Mouse (Mus musculus): ENCODE data around the gene Cldn7. TPM values are rescaled to one million over a fixed set of nuclear protein-coding genes. Genes with fewer than 3 reads are reported as not detected.

Cldn7 gene
- polyA plus RNA-seq, 1 experiment from 2014 or later: 17.1 TPM

- Histone ChIP-seq H3K36me3 (replicated peaks; ENCODE audit: control insufficient read depth, insufficient read depth, low read depth, low read length) (no peaks in the 10 kb centered on the region; the same call in none of the 2 replicates), H3K9ac (replicated peaks; ENCODE audit: low read length) (peak overlapping the region; percentile 99), H3K4me3 (ENCODE audit: low read depth, low read length) (peak overlapping the region; percentile 99), H3K4me1 (ENCODE audit: control insufficient read depth, insufficient read depth, low read length) (peaks cover 4% of the 10 kb centered on the region), H3K4me2 (ENCODE audit: low read depth, low read length) (peak overlapping the region; percentile 68), H3K27me3 (ENCODE audit: control insufficient read depth, insufficient read depth, low read length) (no peaks in the 10 kb centered on the region), H3K9me3 (replicated peaks; ENCODE audit: control insufficient read depth, low read length) (no peaks in the 10 kb centered on the region), H3K27ac (replicated peaks; ENCODE audit: low read depth, low read length) (peak overlapping the region; percentile 99)
- ATAC-seq (replicated peaks; ENCODE audit: insufficient number of reproducible peaks, low FRiP score, low TSS enrichment, low read depth) (peak; percentile 92), DNase-seq (ENCODE audit: low spot score) (peak; percentile 100)
- WGBS: under 1% methylated on average over 36 of the region's 60 CpGs
Observed at GRCm38 (mm10) chr11:69980196-69981140, 15.9 kb downstream of the Cldn7 start.

DNA sequence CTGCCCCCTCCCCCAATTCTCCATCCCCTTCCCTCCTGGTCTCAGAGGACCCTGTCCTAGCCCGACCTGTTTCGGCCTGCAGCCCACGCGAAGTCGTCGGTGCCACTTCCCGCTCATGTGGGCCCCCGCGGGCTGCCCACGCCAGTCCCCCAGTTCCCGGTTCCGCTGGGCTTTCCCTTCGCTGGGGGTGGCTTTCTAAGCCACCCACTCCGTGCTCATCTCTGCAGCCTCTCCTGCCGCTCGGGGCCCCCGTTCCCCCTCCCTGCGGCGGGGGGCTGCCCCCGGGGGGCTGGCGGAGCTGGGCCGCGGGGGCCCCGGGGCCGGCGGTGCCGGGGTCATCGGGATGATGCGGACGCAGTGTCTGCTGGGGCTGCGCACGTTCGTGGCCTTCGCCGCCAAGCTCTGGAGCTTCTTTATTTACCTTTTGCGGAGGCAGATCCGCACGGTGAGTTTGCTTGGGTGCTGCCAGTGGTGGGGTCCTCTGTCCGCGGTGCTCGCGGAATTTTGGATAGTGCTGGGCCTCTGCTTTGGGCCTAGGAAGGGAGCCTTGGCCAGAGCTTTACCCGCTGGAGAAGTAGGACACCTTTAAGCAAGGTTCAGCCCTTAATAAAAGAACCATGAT is 16.7 kb downstream of the Cldn7 start, which contains the start of gene Ctdnep1:
Gene Ctdnep1, plus strand, starts transcription at position 16 of the 622 bp plus-strand sequence.
- ATAC-seq (replicated peaks; ENCODE audit: insufficient number of reproducible peaks, low FRiP score, low TSS enrichment, low read depth) (peak; percentile 33), DNase-seq (ENCODE audit: low spot score) (peak; percentile 17)
- peaks cover 4% of the 10 kb centered on the region for H3K4me1 ChIP-seq (ENCODE audit: control insufficient read depth, insufficient read depth, low read length)
- H3K4me2 ChIP-seq (ENCODE audit: low read depth, low read length): peak within 1 kb of the TSS; percentile 71
- no peaks in the 10 kb centered on the region; the same call in none of the 2 replicates for H3K36me3 ChIP-seq (replicated peaks; ENCODE audit: control insufficient read depth, insufficient read depth, low read depth, low read length)
- H3K4me3 ChIP-seq (ENCODE audit: low read depth, low read length): peak within 1 kb of the TSS; percentile 99
- under 1% methylated on average over 26 of the region's 43 CpGs for WGBS
- peak within 1 kb of the TSS; percentile 99 for H3K9ac ChIP-seq (replicated peaks; ENCODE audit: low read length)
- H3K27ac ChIP-seq (replicated peaks; ENCODE audit: low read depth, low read length): peak within 1 kb of the TSS; percentile 99
- H3K27me3 ChIP-seq (ENCODE audit: control insufficient read depth, insufficient read depth, low read length): no peaks in the 10 kb centered on the region
- H3K9me3 ChIP-seq (replicated peaks; ENCODE audit: control insufficient read depth, low read length): no peaks in the 10 kb centered on the region

- DNase-seq (ENCODE audit: low spot score): no peak
- peak within 1 kb of the TSS; percentile 99 for H3K4me3 ChIP-seq (ENCODE audit: low read depth, low read length)
Observed at GRCm38 (mm10) chr11:69982225-69982624, 17.6 kb downstream of the Cldn7 start, which contains the start of gene Elp5. Gene Elp5, minus strand, starts transcription at chr11:69982517.

GRCm38 (mm10) chr11:69982877-69983276 is 18.3 kb downstream of the Cldn7 start:
- H3K27me3 ChIP-seq (ENCODE audit: control insufficient read depth, insufficient read depth, low read length): no peaks in the 10 kb centered on the region
- no peaks in the 10 kb centered on the region for H3K9me3 ChIP-seq (replicated peaks; ENCODE audit: control insufficient read depth, low read length)
- peak overlapping the region; percentile 34 for H3K9ac ChIP-seq (replicated peaks; ENCODE audit: low read length)
- no peaks in the 10 kb centered on the region; the same call in none of the 2 replicates for H3K36me3 ChIP-seq (replicated peaks; ENCODE audit: control insufficient read depth, insufficient read depth, low read depth, low read length)
- H3K27ac ChIP-seq (replicated peaks; ENCODE audit: low read depth, low read length): no peak overlapping the region
- peaks cover 4% of the 10 kb centered on the region for H3K4me1 ChIP-seq (ENCODE audit: control insufficient read depth, insufficient read depth, low read length)
- 27% methylated on average over 5 of the region's 5 CpGs for WGBS
- H3K4me2 ChIP-seq (ENCODE audit: low read depth, low read length): peak overlapping the region; percentile 71
- ATAC-seq (replicated peaks; ENCODE audit: insufficient number of reproducible peaks, low FRiP score, low TSS enrichment, low read depth) (no peak), DNase-seq (ENCODE audit: low spot score) (peak; percentile 13)
- H3K4me3 ChIP-seq (ENCODE audit: low read depth, low read length): peak overlapping the region; percentile 99

More at GRCm38 (mm10) chr11:69982225-69982624, 17.6 kb downstream of the Cldn7 start, which contains the start of gene Elp5:
- no peaks in the 10 kb centered on the region; the same call in none of the 2 replicates for H3K36me3 ChIP-seq (replicated peaks; ENCODE audit: control insufficient read depth, insufficient read depth, low read depth, low read length)
- peaks cover 4% of the 10 kb centered on the region for H3K4me1 ChIP-seq (ENCODE audit: control insufficient read depth, insufficient read depth, low read length)
- 58% methylated on average over 8 of the region's 8 CpGs for WGBS
- no peaks in the 10 kb centered on the region for H3K9me3 ChIP-seq (replicated peaks; ENCODE audit: control insufficient read depth, low read length)
- ATAC-seq (replicated peaks; ENCODE audit: insufficient number of reproducible peaks, low FRiP score, low TSS enrichment, low read depth): no peak
- H3K27ac ChIP-seq (replicated peaks; ENCODE audit: low read depth, low read length): peak within 1 kb of the TSS; percentile 99
- H3K27me3 ChIP-seq (ENCODE audit: control insufficient read depth, insufficient read depth, low read length): no peaks in the 10 kb centered on the region
- peak within 1 kb of the TSS; percentile 99 for H3K9ac ChIP-seq (replicated peaks; ENCODE audit: low read length)
- H3K4me2 ChIP-seq (ENCODE audit: low read depth, low read length): peak within 1 kb of the TSS; percentile 71

DNA sequence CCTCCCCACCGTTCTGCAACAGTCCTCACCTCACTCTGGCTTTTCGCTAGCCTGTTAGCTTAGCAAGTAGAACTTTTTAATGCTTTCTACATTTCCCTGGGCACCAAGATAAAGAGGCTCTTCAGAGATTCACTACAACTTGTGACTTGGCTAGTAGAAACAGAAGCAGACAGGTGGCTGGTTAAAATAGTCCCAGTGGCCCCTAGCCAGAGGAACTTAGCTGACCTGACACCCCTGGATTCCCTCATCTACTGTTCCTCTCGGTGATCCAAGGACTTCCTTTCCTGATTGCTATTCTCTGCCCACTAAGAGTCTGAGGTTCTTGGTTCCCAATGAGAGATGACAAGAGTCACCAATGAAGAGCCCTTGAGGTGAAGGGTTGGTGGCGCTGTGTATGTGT is 18.8 kb downstream of the Cldn7 start:
- DNase-seq (ENCODE audit: low spot score): no peak
- Histone ChIP-seq H3K4me1 (ENCODE audit: control insufficient read depth, insufficient read depth, low read length) (peaks cover 4% of the 10 kb centered on the region), H3K9ac (replicated peaks; ENCODE audit: low read length) (peak overlapping the region; percentile 34), H3K27ac (replicated peaks; ENCODE audit: low read depth, low read length) (no peak overlapping the region), H3K27me3 (ENCODE audit: control insufficient read depth, insufficient read depth, low read length) (no peaks in the 10 kb centered on the region), H3K4me3 (ENCODE audit: low read depth, low read length) (peak overlapping the region; percentile 99; the same call in 1 of the 2 replicates), H3K36me3 (replicated peaks; ENCODE audit: control insufficient read depth, insufficient read depth, low read depth, low read length) (peaks cover 3% of the 10 kb centered on the region), H3K9me3 (replicated peaks; ENCODE audit: control insufficient read depth, low read length) (no peaks in the 10 kb centered on the region), H3K4me2 (ENCODE audit: low read depth, low read length) (peak overlapping the region; percentile 71)
- no peak for ATAC-seq (replicated peaks; ENCODE audit: insufficient number of reproducible peaks, low FRiP score, low TSS enrichment, low read depth)
- WGBS: 83% methylated on average over 4 of the region's 4 CpGs

DNA sequence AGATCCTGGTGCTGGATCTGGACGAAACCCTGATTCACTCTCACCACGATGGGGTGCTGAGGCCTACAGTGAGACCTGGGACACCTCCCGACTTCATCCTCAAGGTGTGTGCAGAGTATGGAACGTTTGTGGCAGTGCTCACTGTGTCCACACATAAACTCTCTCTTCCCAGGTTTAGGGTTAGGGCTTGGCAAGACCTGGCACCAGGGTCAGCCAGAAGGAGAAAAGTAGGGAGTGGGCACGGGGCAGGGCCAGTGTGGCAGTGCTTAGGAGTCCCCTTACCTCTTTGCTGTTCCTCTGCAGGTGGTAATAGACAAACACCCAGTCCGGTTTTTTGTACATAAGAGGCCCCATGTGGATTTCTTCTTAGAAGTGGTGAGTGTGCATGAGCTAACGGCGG is 19.9 kb downstream of the Cldn7 start:
- Histone ChIP-seq H3K9ac (replicated peaks; ENCODE audit: low read length) (no peak overlapping the region), H3K4me3 (ENCODE audit: low read depth, low read length) (no peak overlapping the region), H3K27ac (replicated peaks; ENCODE audit: low read depth, low read length) (no peak overlapping the region), H3K4me1 (ENCODE audit: control insufficient read depth, insufficient read depth, low read length) (peaks cover 4% of the 10 kb centered on the region), H3K4me2 (ENCODE audit: low read depth, low read length) (no peak overlapping the region), H3K36me3 (replicated peaks; ENCODE audit: control insufficient read depth, insufficient read depth, low read depth, low read length) (peaks cover 13% of the 10 kb centered on the region), H3K9me3 (replicated peaks; ENCODE audit: control insufficient read depth, low read length) (no peaks in the 10 kb centered on the region), H3K27me3 (ENCODE audit: control insufficient read depth, insufficient read depth, low read length) (no peaks in the 10 kb centered on the region)
- WGBS: 90% methylated on average over 8 of the region's 8 CpGs
- DNase-seq (ENCODE audit: low spot score) (no peak), ATAC-seq (replicated peaks; ENCODE audit: insufficient number of reproducible peaks, low FRiP score, low TSS enrichment, low read depth) (no peak)

- H3K4me3 ChIP-seq (ENCODE audit: low read depth, low read length): no peak overlapping the region
- H3K4me1 ChIP-seq (ENCODE audit: control insufficient read depth, insufficient read depth, low read length): no peaks in the 10 kb centered on the region; the same call in 1 of the 2 replicates
- 0 out of 2 replicates have a peak overlapping the region, but pooled peaks have one; percentile 81 for H3K27ac ChIP-seq (replicated peaks; ENCODE audit: low read depth, low read length)
- peaks cover 13% of the 10 kb centered on the region for H3K36me3 ChIP-seq (replicated peaks; ENCODE audit: control insufficient read depth, insufficient read depth, low read depth, low read length)
- 89% methylated on average over 8 of the region's 8 CpGs for WGBS
- no peaks in the 10 kb centered on the region for H3K27me3 ChIP-seq (ENCODE audit: control insufficient read depth, insufficient read depth, low read length)
- ATAC-seq (replicated peaks; ENCODE audit: insufficient number of reproducible peaks, low FRiP score, low TSS enrichment, low read depth) (no peak), DNase-seq (ENCODE audit: low spot score) (no peak)
- no peak overlapping the region for H3K9ac ChIP-seq (replicated peaks; ENCODE audit: low read length)
- H3K4me2 ChIP-seq (ENCODE audit: low read depth, low read length): no peak overlapping the region
- no peaks in the 10 kb centered on the region for H3K9me3 ChIP-seq (replicated peaks; ENCODE audit: control insufficient read depth, low read length)
Observed at GRCm38 (mm10) chr11:69989949-69990348, 25.4 kb downstream of the Cldn7 start.
